Mouse (Mus musculus) thymus, postnatal 36 days (tissue): ENCODE results near the gene Atp2a2.

ENCODE experiments used
- DNase-seq, 2 experiments: peaks; one replicate each; pipeline ENCODE4 v3.0.0; 2022; ENCODE audit warnings: mixed read lengths in 2 of 2

Atp2a2 gene

GRCm38 (mm10) chr5:122519043-122519660 lies 17.1 kb upstream of the Atp2a2 start:
- DNase-seq, result no peak

GRCm38 (mm10) chr5:122518247-122518646 lies 16.2 kb upstream of the Atp2a2 start:
- no peak for DNase-seq

DNA sequence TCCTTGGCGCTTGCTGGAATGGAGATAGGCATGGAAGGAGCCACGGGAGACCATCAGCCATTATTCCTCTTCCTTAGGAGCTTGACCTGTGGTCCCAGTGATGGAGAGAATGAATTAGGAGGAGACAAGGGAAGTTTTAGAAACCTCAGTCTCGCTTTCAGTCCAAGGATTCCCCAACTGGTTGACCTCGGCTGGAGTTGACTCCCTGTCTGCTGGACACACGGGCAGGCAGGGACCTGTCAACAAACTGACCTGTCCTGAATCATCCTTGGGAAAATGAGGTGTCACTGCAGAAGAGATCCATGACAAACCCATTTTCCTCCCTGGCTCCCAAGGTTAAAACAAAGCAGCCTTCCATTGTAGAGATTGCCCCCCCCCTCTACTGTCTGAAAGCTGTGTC lies 14.9 kb upstream of the Atp2a2 start:
- DNase-seq, result no peak

- DNase-seq, result no peak
Measured at GRCm38 (mm10) chr5:122516029-122516730, 14.2 kb upstream of the Atp2a2 start.

DNA sequence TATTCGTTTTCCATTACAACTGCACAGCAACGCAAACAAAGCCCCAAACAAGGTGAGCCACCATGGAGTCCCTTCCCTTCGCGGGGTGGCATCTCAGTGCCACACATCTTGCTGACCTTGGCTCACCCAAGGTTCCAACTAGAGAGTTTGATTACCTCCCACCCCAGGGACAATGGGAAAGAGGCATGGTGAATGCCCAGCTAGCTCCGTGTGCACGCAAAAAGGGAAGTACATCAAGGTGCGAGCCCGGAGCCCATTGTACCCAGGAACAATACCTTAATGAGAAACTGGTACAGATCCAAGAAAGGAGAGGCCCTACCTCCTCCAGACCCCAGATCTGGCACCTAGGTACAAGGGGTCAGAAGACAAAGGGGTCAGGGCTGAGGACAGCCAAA lies 12.1 kb upstream of the Atp2a2 start:
- no peak for DNase-seq

GRCm38 (mm10) chr5:122513421-122514126 lies 11.5 kb upstream of the Atp2a2 start:
- DNase-seq, result no peak

DNA sequence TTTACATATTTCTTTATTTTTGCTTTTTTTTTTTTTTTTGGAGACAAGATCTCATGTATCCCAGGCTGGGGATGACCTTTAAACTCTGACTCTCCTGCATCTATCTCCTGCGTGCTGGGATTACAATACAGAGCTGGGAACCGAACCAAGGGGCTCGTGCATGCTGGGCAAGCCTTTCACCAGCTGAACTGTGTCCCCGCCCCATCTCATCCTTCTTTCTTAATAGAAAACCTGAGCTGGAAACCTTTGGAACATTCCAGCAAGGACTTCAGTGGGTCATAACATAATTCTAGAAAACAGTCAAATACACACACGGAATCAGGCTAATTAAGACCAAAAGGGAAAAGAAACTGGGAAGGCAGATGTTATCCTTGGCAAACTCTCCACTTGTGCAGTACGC lies 10.0 kb upstream of the Atp2a2 start:
- DNase-seq, result no peak

DNA sequence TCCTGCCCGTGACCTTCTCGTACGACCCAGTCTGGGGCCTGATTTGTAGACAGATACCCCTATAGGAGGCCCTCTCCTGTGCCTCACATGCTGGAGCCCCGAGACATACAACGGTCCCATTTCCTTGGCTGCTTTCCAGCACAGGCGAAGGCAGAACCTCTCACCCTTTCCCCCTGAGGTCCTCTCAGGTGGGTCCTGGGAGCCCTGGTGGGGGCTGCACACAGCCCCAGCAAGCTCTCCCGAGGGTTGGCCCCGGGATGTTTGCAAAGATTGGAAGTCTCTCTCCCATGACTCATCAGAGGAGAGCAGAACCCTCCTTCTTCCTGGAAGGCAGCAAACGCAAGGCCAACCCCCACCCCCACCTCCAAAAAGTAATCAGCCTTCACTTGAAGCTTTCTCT lies 9.4 kb upstream of the Atp2a2 start:
- DNase-seq, result peak in 1 of 2 experiments; percentile 15

GRCm38 (mm10) chr5:122510651-122511157 lies 8.7 kb upstream of the Atp2a2 start:
- DNase-seq, result no peak

GRCm38 (mm10) chr5:122509608-122510007 lies 7.6 kb upstream of the Atp2a2 start:
- no peak for DNase-seq

DNA sequence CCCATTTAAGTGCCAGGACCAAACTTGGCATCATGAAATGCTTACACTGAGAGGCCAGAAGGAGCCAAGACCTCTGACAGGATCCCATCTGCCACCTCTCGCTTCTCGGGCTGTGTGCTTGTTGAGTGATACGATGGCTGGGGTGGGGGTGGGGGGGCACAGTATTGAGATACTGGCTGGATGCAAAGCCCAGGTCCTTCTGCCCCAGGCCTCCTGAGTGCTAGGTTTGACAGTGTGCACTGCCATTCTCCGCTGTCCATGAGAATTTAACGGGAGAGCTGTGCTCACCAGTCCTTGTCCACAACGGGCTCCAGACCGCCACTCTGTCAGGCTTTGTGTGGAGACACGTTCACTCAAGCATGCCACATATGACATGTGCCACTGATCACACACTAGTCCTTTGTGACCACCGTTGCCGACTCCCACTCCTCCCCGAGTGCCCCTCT lies 6.9 kb upstream of the Atp2a2 start:
- no peak for DNase-seq

DNA sequence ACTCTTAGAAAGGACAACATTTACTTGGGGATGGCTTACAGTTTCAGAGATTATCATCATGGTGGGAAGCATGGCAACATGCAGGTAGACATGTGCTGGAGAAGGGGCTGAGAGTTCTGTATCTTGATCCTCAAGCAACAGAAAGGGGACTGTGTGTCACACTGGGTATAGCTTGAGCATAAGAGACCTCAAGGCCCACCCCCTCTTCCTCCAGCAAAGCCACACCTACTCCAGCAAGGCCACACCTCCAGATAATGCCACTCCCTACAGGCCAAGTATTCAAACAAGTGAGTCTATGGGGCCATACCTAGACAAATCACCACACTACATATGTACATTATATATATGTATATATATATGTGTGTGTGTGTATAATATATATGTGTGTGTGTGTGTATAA lies 5.4 kb upstream of the Atp2a2 start:
- no peak for DNase-seq

DNA sequence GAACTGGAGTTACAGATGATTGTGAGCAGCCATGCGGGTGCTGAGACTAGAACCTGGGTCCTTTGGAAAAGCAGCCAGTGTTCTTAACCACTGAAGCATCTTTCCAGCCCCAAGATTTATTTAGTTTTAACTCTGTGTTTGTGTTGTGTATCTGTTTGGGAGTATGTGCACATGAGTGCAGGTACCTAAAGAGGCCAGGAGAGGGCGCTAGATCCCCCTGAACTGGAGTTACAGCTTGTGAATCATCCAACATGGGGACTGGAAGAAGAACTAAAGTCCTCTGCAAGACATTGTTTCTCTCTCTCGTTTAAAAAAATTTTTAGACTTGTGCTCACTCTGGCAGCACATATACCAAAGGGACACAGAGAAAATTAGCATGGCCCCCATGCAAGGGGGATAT lies 4.4 kb upstream of the Atp2a2 start:
- DNase-seq, result no peak

DNA sequence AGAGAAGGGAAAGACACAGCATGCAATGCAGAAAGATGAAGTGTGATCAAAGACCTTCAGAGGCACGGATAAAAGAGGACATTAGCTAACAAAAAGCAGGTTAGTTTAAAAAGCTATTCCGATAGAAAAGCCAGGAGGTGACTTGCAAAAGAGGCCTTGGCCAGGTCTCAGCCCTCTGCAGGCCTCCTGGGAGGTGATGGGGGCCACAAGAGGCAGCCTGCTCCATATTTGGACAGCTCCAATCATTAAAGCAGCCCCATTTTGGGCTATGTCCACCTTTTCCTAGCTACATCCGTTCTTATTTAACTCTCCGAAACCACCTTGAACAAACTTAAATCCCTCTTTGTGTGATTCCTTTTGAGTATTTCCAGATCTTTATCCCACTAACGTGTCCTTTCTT lies 3.5 kb upstream of the Atp2a2 start:
- no peak for DNase-seq

- DNase-seq, result no peak
Measured at GRCm38 (mm10) chr5:122503760-122504119, 1.7 kb upstream of the Atp2a2 start.

GRCm38 (mm10) chr5:122503015-122503759 lies 1.2 kb upstream of the Atp2a2 start:
- DNase-seq, result no peak

DNA sequence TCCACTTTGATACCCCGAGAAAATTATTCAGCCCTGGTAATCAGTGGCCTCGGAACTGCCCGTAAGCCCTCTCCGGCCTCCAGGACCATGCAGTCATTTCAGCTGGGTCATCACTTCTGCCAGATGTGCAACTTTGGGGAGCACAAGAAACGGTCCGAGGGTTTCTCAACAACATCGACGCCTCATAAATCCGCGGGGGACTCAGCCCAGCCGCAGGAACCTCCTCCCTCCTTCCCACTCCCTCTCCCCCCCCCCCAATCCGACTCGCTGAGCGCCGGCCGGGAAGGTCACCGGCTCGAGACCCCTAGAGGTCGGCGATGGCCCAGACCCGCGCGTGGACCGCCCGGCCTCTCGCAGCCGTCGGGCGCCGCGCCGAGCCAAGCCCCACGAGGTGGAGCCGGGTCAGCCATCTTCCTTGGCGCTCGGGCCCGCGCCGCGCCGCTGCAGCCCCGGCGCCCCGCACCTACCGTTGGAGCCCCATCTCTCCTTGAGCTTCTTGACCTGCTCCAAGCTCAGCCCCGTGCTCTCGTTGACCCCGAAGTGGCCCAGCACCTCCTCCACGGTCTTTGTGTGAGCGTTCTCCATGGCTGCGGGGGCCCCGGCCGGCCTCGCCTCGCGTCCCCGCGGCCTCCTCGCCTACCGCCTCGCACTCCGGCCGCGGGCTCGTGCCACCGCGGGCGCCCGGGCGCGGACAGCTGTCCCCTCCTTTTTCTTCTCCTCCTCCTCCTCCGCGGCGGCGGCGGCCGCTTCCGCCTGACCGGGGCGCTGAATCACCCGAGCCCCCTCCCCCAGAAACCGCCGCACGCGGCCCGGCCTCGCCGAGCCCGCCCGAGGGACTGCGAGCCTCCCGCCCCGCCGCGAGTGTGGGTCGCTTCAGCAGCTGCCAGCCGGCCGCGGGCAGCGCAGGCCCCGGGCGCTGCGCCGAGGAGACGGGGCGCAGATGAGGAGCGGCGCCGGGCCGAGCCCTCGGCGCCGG lies 636 bp downstream of the Atp2a2 start:
- DNase-seq, result peak; percentile 50 to 61

GRCm38 (mm10) chr5:122500563-122500962 lies 1.5 kb downstream of the Atp2a2 start:
- no peak for DNase-seq

- DNase-seq, result no peak
Measured at GRCm38 (mm10) chr5:122500141-122500540, 1.9 kb downstream of the Atp2a2 start.

DNA sequence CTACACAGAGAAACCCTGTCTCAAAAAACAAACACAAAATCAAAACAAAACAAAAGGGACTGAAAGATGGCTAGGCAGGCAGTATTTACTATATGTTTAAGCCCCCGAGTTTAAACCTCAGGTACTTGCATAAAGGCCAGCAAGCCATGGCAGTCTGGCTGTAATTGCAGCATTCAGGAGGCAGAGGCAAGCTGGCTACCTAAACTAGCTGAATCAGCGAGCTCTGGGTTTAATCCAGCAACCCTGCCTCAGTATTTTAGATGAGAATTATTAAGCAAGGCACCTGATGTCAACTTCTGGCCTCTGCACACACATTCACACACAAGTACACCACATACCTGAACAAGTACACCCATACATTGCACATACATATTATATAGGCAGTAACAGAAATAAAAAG lies 4.0 kb downstream of the Atp2a2 start:
- DNase-seq, result no peak

- DNase-seq, result no peak
Measured at GRCm38 (mm10) chr5:122496990-122497389, 5.0 kb downstream of the Atp2a2 start.

- DNase-seq, result no peak
Measured at GRCm38 (mm10) chr5:122494449-122494848, 7.6 kb downstream of the Atp2a2 start.
